Mouse (Mus musculus): ENCODE results near the gene Pou2f1.
A peak's percentile ranks its signal among the peaks of the same experiment; 100 is the strongest.

- TF ChIP-seq CTCF (IDR thresholded peaks at IDR 0.05; ENCODE audit: borderline replicate concordance, control insufficient read depth, extremely low read depth, insufficient read depth, low read length, poor library complexity) (peak; percentile 71; the same call in 1 of the 2 replicates), POLR2A (IDR thresholded peaks at IDR 0.05; ENCODE audit: control insufficient read depth, extremely low read depth, insufficient read depth, low read length, poor library complexity) (no peak)
These were observed 144.1 kb downstream of the Pou2f1 start for GRCm38 (mm10) chr1:165858356-165858755.

Data from thymus, adult 2 months (tissue).